Mouse (Mus musculus) megakaryocyte, embryonic 14.5 days (primary cell): ENCODE results near the gene Kifc5b.

Experiments
- FLI1 ChIP-seq: IDR thresholded peaks from 2 replicates; pipeline ENCODE4 v1.6.1; 2012; ENCODE audit warnings: low read length, inconsistent platforms, mixed read lengths
- GATA1 ChIP-seq: IDR thresholded peaks from 3 replicates; pipeline ENCODE4 v1.6.1; 2012; ENCODE audit warnings: mixed read lengths, low read length, inconsistent platforms, borderline replicate concordance

GRCm38 (mm10) chr17:26979426-26979825, 62.5 kb downstream of the Kifc5b start:
- TF ChIP-seq FLI1 (no peak), GATA1 (no peak)
